Mouse (Mus musculus) midbrain, embryonic 16.5 days (tissue): ENCODE results near the gene Ccdc73. TPM values are rescaled to one million over a fixed set of nuclear protein-coding genes. Genes with fewer than 3 reads are reported as not detected.
"Not testable (repeated sequence)": the region's sequence is repeated elsewhere in the genome, so short reads cannot be mapped to it uniquely, and the experiment has no call there.

Experiments
- ATAC-seq: fragments of 200-750 bp; cut with Nextera tagmentation; 2 replicates; pipeline ENCODE4 v1.8.0; 2017; ENCODE audit warnings: moderate TSS enrichment
- H3K27ac ChIP-seq: fragments of 300-500 bp; sonication (generic); 2 replicates; pipeline ENCODE4 v1.5.1; 2014; ENCODE audit warnings: mild to moderate bottlenecking, low read length, mixed read lengths
- H3K27me3 ChIP-seq: fragments of 300-500 bp; sonication (generic); 2 replicates; pipeline ENCODE4 v1.6.1; 2014; ENCODE audit warnings: low read depth, low read length, mixed read lengths; ENCODE audit not compliant: control insufficient read depth, insufficient read depth
- H3K36me3 ChIP-seq: fragments of 300-500 bp; sonication (generic); 2 replicates; pipeline ENCODE4 v1.6.1; 2014; ENCODE audit warnings: mild to moderate bottlenecking, low read length, moderate library complexity, mixed read lengths; ENCODE audit not compliant: control insufficient read depth, insufficient read depth
- H3K4me1 ChIP-seq: fragments of 300-500 bp; sonication (generic); 2 replicates; pipeline ENCODE4 v1.6.1; 2014; ENCODE audit warnings: mild to moderate bottlenecking, low read length, mixed read lengths; ENCODE audit not compliant: control insufficient read depth, insufficient read depth
- H3K4me2 ChIP-seq: fragments of 300-500 bp; sonication (generic); 2 replicates; pipeline ENCODE4 v1.6.1; 2014; ENCODE audit warnings: mild to moderate bottlenecking, low read length, mixed read lengths
- H3K4me3 ChIP-seq: fragments of 300-500 bp; sonication (generic); 2 replicates; pipeline ENCODE4 v1.5.1; 2014; ENCODE audit warnings: low read depth, mild to moderate bottlenecking, low read length, moderate library complexity, mixed read lengths
- H3K9ac ChIP-seq: fragments of 300-500 bp; sonication (generic); 2 replicates; pipeline ENCODE4 v1.6.1; 2014; ENCODE audit warnings: low read depth, low read length, mixed read lengths
- H3K9me3 ChIP-seq: fragments of 300-500 bp; sonication (generic); replicated peaks from 2 replicates; pipeline ENCODE4 v1.6.1; 2014; ENCODE audit warnings: mild to moderate bottlenecking, low read length, mixed read lengths; ENCODE audit not compliant: control insufficient read depth, poor library complexity, severe bottlenecking
- WGBS: fragments of 180-500 bp; shearing (Covaris S2); extraction: QIAGEN DNeasy Blood & Tissue Kit; methylation state at CpG from one replicate; pipeline ENCODE4 v1.1.7; 2014; 5-methylcytosine and 5-hydroxymethylcytosine counted together
- polyA plus RNA-seq: library from polyadenylated mRNA; unstranded; fragments of >200 nt; fragmentation: Nextera tagmentation; extraction: Ambion mirVana; gene quantifications from 2 replicates; pipeline ENCODE4 v1.2.1, GENCODE M21; 2015

Gene Ccdc73
- 4.4 and 6.5 TPM in 2 replicates for polyA plus RNA-seq

DNA sequence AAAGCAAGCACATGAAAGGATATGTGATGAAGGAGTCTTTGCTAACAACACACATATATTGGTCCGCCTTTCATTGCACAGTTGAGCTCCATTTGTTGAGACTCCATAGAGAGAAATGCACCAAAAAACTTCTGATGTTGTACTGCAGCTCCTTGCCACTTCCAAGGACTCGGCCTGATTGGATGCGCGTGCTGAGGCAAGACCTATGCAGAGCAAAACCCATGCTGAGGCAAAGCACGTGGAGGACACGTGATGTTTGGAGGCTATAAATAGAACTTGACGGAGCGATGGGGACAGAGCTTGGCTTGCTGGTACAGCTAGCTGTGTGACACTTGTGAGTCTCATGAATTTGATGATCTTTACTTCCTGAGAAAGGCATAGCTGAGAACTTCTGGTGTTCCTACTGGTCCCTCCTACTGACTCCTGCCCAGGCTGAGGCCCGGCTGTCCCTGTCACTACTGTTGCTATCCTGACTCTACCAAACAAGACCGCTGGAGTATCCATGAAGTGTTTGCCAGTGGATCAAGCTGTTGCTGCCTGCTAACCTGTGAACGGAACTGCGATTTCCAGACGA is at the start of gene Ccdc73:
Ccdc73 (plus strand) TSS at position 524 of the 574 bp plus-strand sequence.
- no peak within 1 kb of the TSS for H3K4me2 ChIP-seq
- no peaks in the 10 kb centered on the region for H3K27me3 ChIP-seq
- no peaks in the 10 kb centered on the region for H3K4me1 ChIP-seq
- H3K36me3 ChIP-seq = no peaks in the 10 kb centered on the region
- H3K4me3 ChIP-seq = no peak within 1 kb of the TSS
- no peaks in the 10 kb centered on the region for H3K9me3 ChIP-seq
- no peak within 1 kb of the TSS for H3K9ac ChIP-seq
- 93% methylated on average over 13 of the region's 13 CpGs for WGBS
- no peak within 1 kb of the TSS for H3K27ac ChIP-seq
- ATAC-seq = no peak

DNA sequence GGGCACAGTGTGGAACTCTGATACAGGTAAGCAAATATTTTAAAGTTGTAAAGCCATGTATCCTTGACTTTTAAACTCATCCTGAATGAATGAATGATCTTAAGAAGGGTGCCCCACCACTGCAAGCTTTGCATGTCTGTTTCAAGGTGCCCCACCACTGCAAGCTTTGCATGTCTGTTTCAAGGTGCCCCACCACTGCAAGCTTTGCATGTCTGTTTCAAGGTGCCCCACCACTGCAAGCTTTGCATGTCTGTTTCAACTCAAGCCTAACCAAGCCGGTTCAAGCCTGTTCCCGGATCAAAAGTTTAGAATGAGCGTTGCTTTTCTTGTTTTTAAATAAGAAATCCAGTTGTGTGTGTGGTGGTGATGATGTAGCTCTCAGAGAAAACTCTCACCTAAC is 48.8 kb upstream of the Ccdc73 start:
- H3K27me3 ChIP-seq, ATAC-seq, H3K4me2 ChIP-seq, H3K36me3 ChIP-seq, H3K9me3 ChIP-seq, H3K9ac ChIP-seq, H3K4me3 ChIP-seq, H3K27ac ChIP-seq: not testable (repeated sequence)
- WGBS = 94% methylated on average over 3 of the region's 3 CpGs
- peaks cover 19% of the 10 kb centered on the region for H3K4me1 ChIP-seq

DNA sequence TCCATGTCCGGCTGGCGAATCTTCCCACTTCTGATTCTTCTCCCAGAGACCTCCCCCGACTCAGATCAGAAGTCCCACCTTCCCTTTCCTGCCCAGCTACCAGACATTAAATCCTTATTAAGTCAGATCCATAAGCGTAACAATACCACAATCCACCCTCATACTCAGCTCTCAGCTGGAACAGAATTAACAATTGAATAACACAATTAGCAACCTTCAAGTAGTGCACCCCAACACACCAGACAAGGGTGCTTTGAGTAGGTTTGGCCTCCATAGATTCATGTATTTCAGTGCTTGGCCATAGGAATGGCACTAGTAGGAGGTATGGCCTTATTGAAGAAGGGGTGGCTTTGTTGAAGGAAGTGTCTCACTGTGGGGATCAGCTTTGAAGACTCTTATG is 41.4 kb upstream of the Ccdc73 start:
- Histone ChIP-seq H3K9me3 (no peaks in the 10 kb centered on the region), H3K27ac (no peak overlapping the region), H3K27me3 (no peaks in the 10 kb centered on the region), H3K4me2 (no peak overlapping the region), H3K9ac (no peak overlapping the region), H3K36me3 (no peaks in the 10 kb centered on the region), H3K4me3 (no peak overlapping the region), H3K4me1 (no peaks in the 10 kb centered on the region)
- ATAC-seq = no peak
- 87% methylated on average over 4 of the region's 4 CpGs for WGBS

- no peak for ATAC-seq
- WGBS = 87% methylated on average over 2 of the region's 2 CpGs
Observed at GRCm38 (mm10) chr2:104832486-104832885, 35.1 kb upstream of the Ccdc73 start.

GRCm38 (mm10) chr2:104840974-104841373 is 26.6 kb upstream of the Ccdc73 start:
- Histone ChIP-seq H3K4me1 (no peaks in the 10 kb centered on the region), H3K4me3 (no peak overlapping the region), H3K27me3 (no peaks in the 10 kb centered on the region), H3K36me3 (no peaks in the 10 kb centered on the region), H3K27ac (no peak overlapping the region), H3K9me3 (no peaks in the 10 kb centered on the region), H3K4me2 (no peak overlapping the region), H3K9ac (no peak overlapping the region)
- no peak for ATAC-seq

More at GRCm38 (mm10) chr2:104832486-104832885, 35.1 kb upstream of the Ccdc73 start:
- no peaks in the 10 kb centered on the region for H3K36me3 ChIP-seq
- H3K27ac ChIP-seq = no peak overlapping the region
- no peak overlapping the region for H3K4me3 ChIP-seq
- no peak overlapping the region for H3K9ac ChIP-seq
- no peaks in the 10 kb centered on the region for H3K9me3 ChIP-seq
- H3K27me3 ChIP-seq = no peaks in the 10 kb centered on the region
- H3K4me2 ChIP-seq = no peak overlapping the region
- H3K4me1 ChIP-seq = no peaks in the 10 kb centered on the region

DNA sequence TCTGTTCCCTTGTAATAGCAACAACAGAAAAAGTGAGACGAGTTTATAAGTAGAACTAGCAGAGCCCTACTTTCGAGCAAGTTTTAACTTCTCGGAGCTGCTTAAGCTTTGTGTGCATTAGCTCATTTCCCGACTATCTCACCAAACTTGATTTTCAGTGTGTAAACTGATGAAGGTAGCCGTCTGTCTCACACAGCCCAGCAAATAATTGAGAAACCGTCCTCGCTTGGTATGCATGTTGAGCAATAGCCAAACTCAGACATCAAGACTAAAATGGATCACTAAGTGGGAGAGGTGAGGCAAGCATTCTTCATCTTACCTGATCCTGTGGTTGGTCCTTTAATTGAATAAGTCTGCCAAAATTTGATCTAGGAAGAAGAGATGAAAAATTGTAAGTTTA is 25.9 kb upstream of the Ccdc73 start:
- H3K4me3 ChIP-seq = no peak overlapping the region
- H3K9ac ChIP-seq = no peak overlapping the region
- no peak for ATAC-seq
- WGBS = 92% methylated on average over 7 of the region's 7 CpGs
- no peak overlapping the region for H3K27ac ChIP-seq
- no peaks in the 10 kb centered on the region for H3K9me3 ChIP-seq
- H3K4me2 ChIP-seq = no peak overlapping the region
- no peaks in the 10 kb centered on the region for H3K27me3 ChIP-seq
- H3K36me3 ChIP-seq = no peaks in the 10 kb centered on the region
- H3K4me1 ChIP-seq = no peaks in the 10 kb centered on the region

DNA sequence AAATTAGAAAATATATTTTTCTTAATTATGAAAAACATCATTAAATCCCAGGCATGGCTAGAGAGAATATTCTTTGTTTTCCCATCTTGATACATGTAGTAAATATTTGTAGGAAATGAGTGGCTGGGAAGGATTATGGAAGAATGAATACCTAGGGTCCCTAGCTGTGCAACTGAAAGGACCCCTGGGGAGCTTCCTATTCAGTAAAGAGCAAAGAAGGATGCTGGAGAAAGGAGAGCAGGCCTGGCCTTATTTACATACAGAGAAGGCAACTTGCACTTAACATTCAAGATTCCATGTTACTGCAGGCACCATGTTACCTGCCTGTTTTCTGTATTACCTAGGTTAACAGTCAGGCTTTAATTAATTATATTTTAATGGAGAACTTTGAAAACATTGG is 25.0 kb upstream of the Ccdc73 start:
- Histone ChIP-seq H3K4me1 (no peaks in the 10 kb centered on the region), H3K36me3 (no peaks in the 10 kb centered on the region), H3K9ac (no peak overlapping the region), H3K27ac (no peak overlapping the region), H3K27me3 (no peaks in the 10 kb centered on the region), H3K9me3 (no peaks in the 10 kb centered on the region), H3K4me2 (no peak overlapping the region), H3K4me3 (no peak overlapping the region)
- ATAC-seq = no peak

- H3K27ac ChIP-seq = no peak overlapping the region
- 42% methylated on average over 4 of the region's 4 CpGs for WGBS
- ATAC-seq = no peak
- H3K36me3 ChIP-seq = no peaks in the 10 kb centered on the region
- H3K9me3 ChIP-seq = no peaks in the 10 kb centered on the region
- H3K4me2 ChIP-seq = no peak overlapping the region
- peaks cover 8% of the 10 kb centered on the region for H3K27me3 ChIP-seq
- H3K4me3 ChIP-seq = no peak overlapping the region
- H3K4me1 ChIP-seq = peaks cover 6% of the 10 kb centered on the region
- H3K9ac ChIP-seq = no peak overlapping the region
Observed at GRCm38 (mm10) chr2:104846638-104847414, 20.8 kb upstream of the Ccdc73 start.

DNA sequence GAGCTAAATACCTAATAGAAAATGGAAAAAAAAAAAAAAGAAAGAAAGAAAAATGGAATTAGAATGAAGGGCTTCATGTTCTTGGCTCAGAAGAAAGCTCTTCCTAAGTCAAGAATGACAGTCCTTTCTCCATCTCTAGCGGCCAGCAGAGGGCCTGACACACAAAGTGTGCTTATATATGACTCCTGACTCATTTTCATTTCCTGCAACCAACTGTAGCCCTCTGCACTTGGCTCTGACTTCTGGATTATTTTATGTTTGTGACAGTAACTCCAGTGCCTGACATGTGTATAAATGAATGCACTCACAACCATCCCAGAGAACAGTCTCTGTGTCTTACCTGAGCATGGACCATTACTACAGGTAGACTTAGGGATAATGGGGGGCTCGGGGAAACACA is 20.0 kb upstream of the Ccdc73 start:
- no peaks in the 10 kb centered on the region for H3K36me3 ChIP-seq
- H3K4me3 ChIP-seq = no peak overlapping the region
- H3K27me3 ChIP-seq = peaks cover 8% of the 10 kb centered on the region
- peaks cover 6% of the 10 kb centered on the region for H3K4me1 ChIP-seq
- H3K9me3 ChIP-seq = no peaks in the 10 kb centered on the region
- WGBS = 65% methylated on average over 2 of the region's 2 CpGs
- H3K4me2 ChIP-seq = no peak overlapping the region
- no peak overlapping the region for H3K27ac ChIP-seq
- ATAC-seq = no peak
- H3K9ac ChIP-seq = no peak overlapping the region
